Mouse (Mus musculus) small intestine, adult 2 months (tissue): ENCODE data around the gene Cd163l1. TPM values are rescaled to one million over a fixed set of nuclear protein-coding genes. Genes with fewer than 3 reads are reported as not detected.

ENCODE experiments used
- H3K27ac ChIP-seq: fragments of 200-500 bp; 2 replicates; pipeline ENCODE4 v1.5.1; 2012; ENCODE audit warnings: low read depth, low read length, control low read depth, inconsistent platforms; ENCODE audit not compliant: insufficient read depth
- H3K27me3 ChIP-seq: fragments of 200-500 bp; 2 replicates; pipeline ENCODE4 v1.6.1; 2012; ENCODE audit warnings: mild to moderate bottlenecking, moderate library complexity, low read length, inconsistent platforms; ENCODE audit not compliant: control insufficient read depth, insufficient read depth
- H3K36me3 ChIP-seq: fragments of 200-500 bp; 2 replicates; pipeline ENCODE4 v1.6.1; 2012; ENCODE audit warnings: mild to moderate bottlenecking, low read length, control low read depth, inconsistent platforms; ENCODE audit not compliant: control insufficient read depth, insufficient read depth
- H3K4me1 ChIP-seq: fragments of 200-500 bp; 2 replicates; pipeline ENCODE4 v1.6.1; 2012; ENCODE audit warnings: low read length, inconsistent platforms, mixed read lengths; ENCODE audit not compliant: control insufficient read depth, insufficient read depth, insufficient read length
- H3K4me3 ChIP-seq: fragments of 200-500 bp; 2 replicates; pipeline ENCODE4 v1.5.1; 2012; ENCODE audit warnings: low read depth, mild to moderate bottlenecking, control low read depth, inconsistent platforms, low read length, moderate library complexity
- CTCF ChIP-seq: fragments of 200-500 bp; IDR thresholded peaks from 2 replicates; pipeline ENCODE4 v1.5.1; 2012; ENCODE audit warnings: low read depth, mild to moderate bottlenecking, control low read depth, inconsistent platforms, low read length, moderate library complexity, mixed read lengths; ENCODE audit not compliant: insufficient replicate concordance, insufficient read length; ENCODE audit errors: extremely low read depth
- POLR2A ChIP-seq: fragments of 200-500 bp; IDR thresholded peaks from 2 replicates; pipeline ENCODE4 v1.6.1; 2012; ENCODE audit warnings: low read depth, mild to moderate bottlenecking, control low read depth, inconsistent platforms, low read length, moderate library complexity
- WGBS: fragments of 180-500 bp; shearing (Covaris S2); methylation state at CpG from one replicate; pipeline ENCODE4 v1.1.7; 2018; 5-methylcytosine and 5-hydroxymethylcytosine counted together
- polyA plus RNA-seq: library from polyadenylated mRNA; depleted of rRNA; stranded (reverse); fragments of >200 nt; gene quantifications from 2 replicates; pipeline ENCODE4 v1.2.3, GENCODE M21; 2012

Cd163l1 gene
- polyA plus RNA-seq, 1 experiment: 1.2 TPM

DNA sequence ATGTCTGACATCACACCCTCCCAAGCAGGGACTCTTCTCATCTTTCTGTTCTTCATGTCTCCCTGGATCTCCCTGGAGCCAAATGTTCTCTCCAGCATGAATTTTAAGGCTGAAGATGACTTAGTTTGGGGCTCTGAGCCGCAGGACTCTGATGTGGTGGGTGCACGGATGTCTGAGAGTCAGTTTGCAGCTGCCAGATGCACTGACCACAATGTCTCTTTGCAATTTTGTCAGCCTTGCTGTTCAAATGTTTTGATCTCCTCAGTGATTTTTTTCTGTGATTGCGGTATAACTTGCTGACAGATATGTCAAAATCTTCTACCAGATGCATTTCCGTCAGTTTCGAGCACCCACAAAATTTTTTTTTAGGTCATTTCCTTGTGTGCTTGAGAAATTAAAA, 4.2 kb upstream of the Cd163l1 start:
- TF ChIP-seq POLR2A: no peak
- TF ChIP-seq CTCF: no peak
- no peaks in the 10 kb centered on the region for H3K4me1 ChIP-seq
- no peaks in the 10 kb centered on the region for H3K27me3 ChIP-seq
- no peak overlapping the region for H3K4me3 ChIP-seq
- no peaks in the 10 kb centered on the region for H3K36me3 ChIP-seq
- 73% methylated on average over 5 of the region's 5 CpGs for WGBS
- no peak overlapping the region for H3K27ac ChIP-seq

GRCm38 (mm10) chr7:140219268-140219667, 1.2 kb downstream of the Cd163l1 start:
- Histone ChIP-seq H3K4me3 (no peak overlapping the region), H3K27me3 (no peaks in the 10 kb centered on the region), H3K27ac (no peak overlapping the region), H3K36me3 (no peaks in the 10 kb centered on the region), H3K4me1 (no peaks in the 10 kb centered on the region)
- no peak for TF ChIP-seq CTCF
- TF ChIP-seq POLR2A: no peak
- WGBS: 4% methylated on average over 1 of the region's 1 CpGs

- 82% methylated on average over 4 of the region's 4 CpGs for WGBS
- H3K27ac ChIP-seq: no peak overlapping the region
- H3K36me3 ChIP-seq: no peaks in the 10 kb centered on the region
- H3K27me3 ChIP-seq: no peaks in the 10 kb centered on the region
- H3K4me3 ChIP-seq: no peak overlapping the region
- TF ChIP-seq CTCF: no peak
- no peak for TF ChIP-seq POLR2A
- H3K4me1 ChIP-seq: no peaks in the 10 kb centered on the region
Measured at GRCm38 (mm10) chr7:140220375-140220774, 2.3 kb downstream of the Cd163l1 start.

DNA sequence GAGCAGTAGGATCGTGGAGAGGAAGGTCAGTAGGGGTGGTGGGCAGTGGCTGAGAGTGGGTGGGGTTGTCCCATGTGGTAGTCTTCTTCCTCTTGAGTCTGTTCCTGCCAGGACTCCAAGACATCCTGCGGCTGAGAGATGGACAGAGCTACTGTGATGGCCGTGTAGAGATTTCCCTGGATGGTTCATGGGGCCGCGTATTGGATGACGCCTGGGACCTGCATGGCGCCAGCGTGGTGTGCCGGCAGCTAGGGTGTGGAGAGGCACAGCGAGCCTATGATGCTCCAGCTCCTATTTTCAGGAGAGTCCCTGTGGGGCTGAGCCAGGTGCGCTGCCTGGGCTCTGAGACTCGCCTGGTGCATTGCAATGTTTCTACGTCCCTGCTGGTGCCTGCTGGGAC, 6.1 kb downstream of the Cd163l1 start:
- H3K27me3 ChIP-seq: no peaks in the 10 kb centered on the region
- WGBS: 77% methylated on average over 13 of the region's 13 CpGs

GRCm38 (mm10) chr7:140228476-140228875, 10.4 kb downstream of the Cd163l1 start:
- 71% methylated on average over 13 of the region's 13 CpGs for WGBS
- no peak overlapping the region for H3K4me3 ChIP-seq

More for the DNA sequence above, 6.1 kb downstream of the Cd163l1 start:
- Histone ChIP-seq H3K4me1 (no peaks in the 10 kb centered on the region), H3K27ac (no peak overlapping the region), H3K36me3 (no peaks in the 10 kb centered on the region), H3K4me3 (no peak overlapping the region)
- TF ChIP-seq CTCF (no peak), POLR2A (no peak)

DNA sequence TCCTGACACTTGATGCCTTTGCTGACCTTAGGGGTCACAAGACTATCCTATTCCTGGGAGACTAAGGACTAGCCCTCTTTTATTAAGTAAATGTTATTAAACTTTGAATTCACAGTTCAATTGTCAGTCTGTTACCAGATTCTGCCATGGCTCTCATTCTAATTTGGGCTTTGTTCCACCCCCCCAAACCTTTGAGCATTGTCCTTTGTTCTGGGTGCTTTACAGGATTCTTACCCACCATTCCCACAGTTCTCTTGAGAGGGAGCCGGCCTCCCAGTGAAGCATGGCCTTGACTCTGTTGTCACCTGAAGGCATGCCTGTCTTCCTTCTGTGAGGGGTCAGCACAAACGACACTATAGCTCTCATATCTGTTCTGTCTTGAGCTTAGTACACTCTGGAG, 13.0 kb downstream of the Cd163l1 start:
- no peaks in the 10 kb centered on the region for H3K27me3 ChIP-seq
- H3K4me3 ChIP-seq: no peak overlapping the region
- 64% methylated on average over 2 of the region's 2 CpGs for WGBS
- H3K4me1 ChIP-seq: no peaks in the 10 kb centered on the region
- TF ChIP-seq POLR2A (no peak), CTCF (no peak)
- H3K36me3 ChIP-seq: no peaks in the 10 kb centered on the region
- H3K27ac ChIP-seq: no peak overlapping the region

More at GRCm38 (mm10) chr7:140228476-140228875, 10.4 kb downstream of the Cd163l1 start:
- H3K27me3 ChIP-seq: no peaks in the 10 kb centered on the region
- no peak overlapping the region for H3K27ac ChIP-seq
- no peaks in the 10 kb centered on the region for H3K4me1 ChIP-seq
- no peaks in the 10 kb centered on the region for H3K36me3 ChIP-seq
- no peak for TF ChIP-seq POLR2A
- no peak for TF ChIP-seq CTCF

DNA sequence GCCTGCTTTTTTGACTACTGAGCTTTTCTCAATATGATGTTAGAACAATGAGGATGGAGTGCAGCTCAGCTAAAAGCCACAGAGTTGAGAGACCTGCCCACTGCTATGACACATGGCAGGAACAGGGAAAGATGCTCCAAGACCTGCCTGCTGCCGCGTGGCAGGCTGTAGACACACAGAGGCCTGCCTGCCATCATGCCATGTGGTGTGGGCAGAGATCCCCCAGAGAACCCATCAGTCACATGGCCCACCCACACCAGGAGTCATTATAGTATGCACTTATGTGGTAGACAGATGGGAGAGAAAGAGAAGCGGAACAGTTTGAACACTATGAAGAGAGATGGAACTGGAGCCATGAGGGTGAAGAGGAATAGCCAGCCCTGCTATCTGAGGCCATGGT, 15.6 kb downstream of the Cd163l1 start:
- Histone ChIP-seq H3K36me3 (no peaks in the 10 kb centered on the region), H3K4me3 (no peak overlapping the region), H3K27ac (no peak overlapping the region), H3K27me3 (no peaks in the 10 kb centered on the region), H3K4me1 (no peaks in the 10 kb centered on the region)
- TF ChIP-seq CTCF (no peak), POLR2A (no peak)
- 88% methylated on average over 3 of the region's 3 CpGs for WGBS

DNA sequence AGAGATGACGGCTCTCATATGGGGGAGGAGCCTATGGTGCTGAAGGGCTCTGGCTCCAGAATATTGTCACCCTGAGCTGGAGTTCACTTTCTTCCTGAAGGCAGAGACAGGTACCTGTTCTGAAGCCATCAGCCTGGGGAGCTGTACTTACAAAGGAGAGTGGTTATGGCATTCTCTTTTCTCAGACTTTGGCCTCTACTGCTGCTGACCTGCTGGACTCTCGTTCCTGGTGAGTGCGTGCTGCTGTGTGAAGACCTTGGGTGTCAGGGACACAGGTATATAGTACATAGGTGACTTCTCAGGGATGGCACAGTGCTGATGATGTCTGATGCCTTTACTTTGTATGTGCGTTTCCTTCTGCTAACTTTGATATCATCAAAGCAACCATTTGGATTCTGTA, 29.1 kb downstream of the Cd163l1 start, which contains the start of gene 5830411N06Rik:
Gene 5830411N06Rik, plus strand, starts transcription at position 69 of the 400 bp plus-strand sequence.
- H3K4me3 ChIP-seq: no peak within 1 kb of the TSS
- 64% methylated on average over 4 of the region's 4 CpGs for WGBS
- no peaks in the 10 kb centered on the region for H3K27me3 ChIP-seq
- TF ChIP-seq CTCF: no peak
- no peak for TF ChIP-seq POLR2A
- no peak within 1 kb of the TSS for H3K27ac ChIP-seq
- no peaks in the 10 kb centered on the region for H3K4me1 ChIP-seq
- H3K36me3 ChIP-seq: no peaks in the 10 kb centered on the region
